In genomic region chr6:140890591-140890990, GRCm38 (mm10) we compare ENCODE assay signal across 13 mouse cellular contexts.
"Had no signal": no experiment of that assay in that cellular context is flagged by ENCODE, and none has a peak within 500 bp of the region (broad histone marks: within the 10 kb centered on the region; RNA-seq: fewer than 3 reads in every experiment).

No protein-coding gene starts in this region.

- ATAC-seq: liver, postnatal 0 days; lung, postnatal 0 days; midbrain, embryonic 13.5 days; midbrain, embryonic 15.5 days had no signal

- DNase-seq: liver, postnatal 0 days; lung, adult 2 months; lung, postnatal 14 days; lung, postnatal 36 days; right cerebral cortex, postnatal 25 days; right cerebral cortex, postnatal 4 days; spleen, adult 18-20 months; thymus, adult 18-20 months; thymus, postnatal 14 days; thymus, postnatal 36 days had no signal
